Mouse (Mus musculus) left cerebral cortex, adult 8-10 months (tissue): ENCODE measurements around the gene Brd7. TPM values are rescaled to one million over a fixed set of nuclear protein-coding genes. Genes with fewer than 3 reads are reported as not detected.

Experiments used
- DNase-seq, 2 experiments: peaks; one replicate each; pipeline ENCODE4 v3.0.0; 2022; ENCODE audit warnings: low spot score in 2 of 2
- total RNA-seq, 4 experiments: library from RNA; stranded (reverse); gene quantifications; 2 replicates each; pipeline ENCODE4 v1.2.4; 2022

Gene Brd7
- total RNA-seq, 4 experiments from 2014 or later = 44.9 to 48.2 (median 46.3) TPM

DNA sequence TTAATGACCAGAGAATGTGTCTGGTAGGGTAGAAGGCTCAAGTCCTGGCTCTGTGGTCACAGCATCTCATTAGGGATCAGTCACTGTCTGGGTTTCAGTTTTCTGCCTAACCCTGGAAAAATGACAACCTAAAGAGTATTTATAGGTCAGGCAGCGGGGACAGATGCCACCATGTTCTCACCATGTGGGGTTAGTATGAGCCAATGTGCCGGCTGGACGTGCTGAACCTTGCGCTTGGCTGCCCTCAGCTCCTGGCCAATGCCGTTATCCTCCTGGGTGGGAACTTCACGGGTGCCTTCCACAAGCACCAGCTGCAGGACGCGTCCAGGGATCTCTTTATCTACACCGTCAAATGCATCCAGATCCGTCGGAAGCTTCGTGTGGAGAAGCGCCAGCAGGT lies 51.7 kb downstream of the Brd7 start:
- no peak for DNase-seq

DNA sequence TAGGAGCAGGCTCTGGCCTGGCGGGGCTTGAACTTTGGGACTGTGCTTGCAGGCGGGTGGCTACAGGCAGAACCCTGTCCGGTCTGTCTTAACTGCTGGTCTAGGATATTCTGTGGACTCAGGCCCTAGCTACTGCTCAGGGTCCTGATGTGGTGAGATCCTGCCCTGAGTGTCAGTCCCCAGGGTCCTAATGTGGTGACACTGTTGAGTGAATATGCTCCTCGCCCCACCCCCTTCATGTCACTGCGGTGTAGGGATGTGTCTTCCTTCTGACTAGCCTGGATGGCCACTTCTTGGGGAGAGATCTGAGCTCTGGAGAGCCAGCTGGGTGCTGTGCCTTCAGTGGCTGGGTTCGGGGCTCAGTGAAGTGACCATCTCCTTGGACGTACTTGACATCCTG lies 52.1 kb downstream of the Brd7 start:
- no peak for DNase-seq

DNA sequence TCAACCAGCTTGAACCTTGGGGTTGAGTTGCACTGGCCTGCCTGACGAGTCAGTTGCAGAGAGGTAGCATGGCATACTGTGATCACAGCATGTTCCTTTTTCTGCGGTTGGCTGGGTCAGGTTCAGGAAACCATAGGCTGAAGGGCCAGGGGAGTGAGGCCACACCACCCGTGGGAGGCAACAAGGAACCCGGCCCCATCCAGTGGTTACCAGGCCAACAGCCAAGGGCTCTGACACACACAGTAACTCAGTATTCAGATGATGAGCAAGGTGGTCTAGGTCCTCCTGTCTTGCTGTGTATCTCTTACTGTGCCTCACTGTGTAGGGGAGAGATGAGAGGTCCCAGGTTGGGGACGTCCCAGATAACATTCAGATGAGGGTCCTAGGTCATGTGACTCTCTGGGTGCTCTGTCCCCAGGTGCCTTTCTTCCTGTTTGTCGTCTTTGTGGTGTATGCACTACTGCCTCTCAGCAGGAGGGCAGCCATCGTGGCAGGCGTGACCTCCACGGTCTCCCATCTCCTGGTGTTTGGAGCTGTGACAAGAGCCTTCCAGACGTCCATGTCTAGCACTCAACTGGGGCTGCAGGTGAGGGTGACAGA lies 52.6 kb downstream of the Brd7 start:
- no peak for DNase-seq

DNA sequence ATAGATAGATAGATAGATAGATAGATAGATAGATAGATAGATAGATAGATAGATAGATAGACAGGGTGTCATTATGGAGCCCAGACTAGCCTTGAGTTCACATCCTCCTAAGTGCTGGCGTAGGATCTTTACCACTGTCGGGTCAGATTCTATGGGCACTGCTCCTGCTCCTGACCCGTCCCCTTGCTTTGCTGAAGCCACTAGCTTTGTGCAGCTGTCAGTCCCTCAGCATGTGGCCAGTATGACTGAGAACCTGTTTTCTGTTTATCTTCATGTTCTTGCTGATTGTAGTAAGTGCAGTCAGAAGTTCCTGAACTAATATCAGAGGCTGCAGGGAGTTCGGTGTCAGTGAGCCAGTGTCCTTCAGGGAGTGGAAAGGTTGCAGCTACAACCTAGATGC lies 54.3 kb downstream of the Brd7 start:
- no peak for DNase-seq

DNA sequence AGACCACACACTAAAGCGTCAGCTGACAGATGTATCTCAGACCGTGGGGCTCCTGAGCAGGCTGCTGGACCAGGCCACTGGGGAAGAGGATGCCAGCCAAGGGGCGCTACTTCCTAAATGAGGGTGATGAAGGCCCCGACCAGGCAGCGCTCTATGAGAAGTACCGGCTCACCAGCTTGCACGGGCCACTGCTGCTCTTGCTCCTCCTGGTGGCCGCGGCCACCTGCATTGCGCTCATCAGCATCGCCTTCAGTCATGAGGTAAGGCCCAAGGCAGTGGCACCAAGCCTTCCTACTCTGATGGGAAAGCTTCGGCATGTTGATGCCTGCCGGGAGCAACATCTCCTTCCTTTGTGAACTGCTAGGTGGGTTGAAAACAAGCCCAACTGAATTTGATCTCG lies 55.5 kb downstream of the Brd7 start:
- DNase-seq = no peak

DNA sequence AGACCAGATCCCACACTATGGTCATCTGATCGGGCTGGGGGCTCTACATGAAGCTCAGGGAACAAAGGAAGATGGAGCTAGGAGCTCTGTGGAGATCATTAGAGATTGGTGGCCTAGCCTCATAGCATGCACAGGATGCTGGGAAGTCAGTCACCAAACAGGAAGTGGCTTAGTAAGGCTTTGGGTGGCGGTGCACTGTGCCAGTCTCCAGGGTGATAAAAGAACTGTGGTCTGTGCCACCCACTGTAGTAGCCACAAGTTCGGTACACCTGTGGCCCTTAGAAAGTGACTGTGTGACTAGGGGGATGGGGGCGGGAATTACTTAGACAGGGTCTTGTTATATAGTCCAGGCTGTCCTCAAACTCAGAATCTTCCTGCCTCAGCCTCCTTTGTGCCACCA lies 56.2 kb downstream of the Brd7 start:
- DNase-seq = no peak

DNA sequence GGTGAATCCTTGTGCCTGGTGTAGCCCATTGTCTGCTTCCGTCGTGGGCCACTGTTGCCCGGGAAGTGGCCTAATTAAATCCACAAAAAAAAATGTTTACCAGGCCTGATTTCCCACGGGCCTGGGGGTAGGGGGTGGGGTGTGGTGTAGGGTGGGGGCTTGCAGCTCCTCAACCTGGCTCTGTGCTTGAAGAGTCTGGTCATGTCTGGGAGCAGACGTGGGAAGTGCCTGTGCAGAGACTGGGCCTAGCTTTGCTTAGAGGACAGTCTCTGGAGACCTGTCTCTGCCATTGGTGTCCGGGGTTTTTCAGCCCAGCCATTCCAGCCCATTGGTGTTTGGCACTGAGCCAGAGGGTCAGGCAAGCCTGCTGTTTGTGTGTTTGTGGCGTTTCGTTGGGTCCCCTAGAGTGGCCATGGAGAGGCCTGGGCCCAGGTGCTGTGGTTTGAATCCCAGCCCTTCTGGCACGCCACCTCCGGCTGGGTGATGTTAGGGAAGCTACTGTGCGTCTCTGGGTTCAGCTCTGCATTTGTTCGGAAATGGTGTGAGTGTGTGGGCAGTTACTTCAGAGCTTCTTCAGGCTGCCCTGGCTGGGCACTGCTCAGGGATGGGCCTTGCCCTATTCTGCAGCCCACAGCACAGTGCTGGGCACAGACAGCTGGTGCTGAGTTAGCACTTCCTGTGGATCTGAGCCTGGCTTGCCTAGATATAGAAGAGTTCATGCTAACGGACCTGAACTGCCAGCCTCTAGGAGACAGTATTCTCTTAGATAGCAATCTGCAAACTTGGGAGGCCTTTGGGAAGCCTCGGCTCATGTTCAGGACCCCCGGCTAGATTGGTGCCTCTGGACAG lies 60.2 kb downstream of the Brd7 start:
- no peak for DNase-seq

DNA sequence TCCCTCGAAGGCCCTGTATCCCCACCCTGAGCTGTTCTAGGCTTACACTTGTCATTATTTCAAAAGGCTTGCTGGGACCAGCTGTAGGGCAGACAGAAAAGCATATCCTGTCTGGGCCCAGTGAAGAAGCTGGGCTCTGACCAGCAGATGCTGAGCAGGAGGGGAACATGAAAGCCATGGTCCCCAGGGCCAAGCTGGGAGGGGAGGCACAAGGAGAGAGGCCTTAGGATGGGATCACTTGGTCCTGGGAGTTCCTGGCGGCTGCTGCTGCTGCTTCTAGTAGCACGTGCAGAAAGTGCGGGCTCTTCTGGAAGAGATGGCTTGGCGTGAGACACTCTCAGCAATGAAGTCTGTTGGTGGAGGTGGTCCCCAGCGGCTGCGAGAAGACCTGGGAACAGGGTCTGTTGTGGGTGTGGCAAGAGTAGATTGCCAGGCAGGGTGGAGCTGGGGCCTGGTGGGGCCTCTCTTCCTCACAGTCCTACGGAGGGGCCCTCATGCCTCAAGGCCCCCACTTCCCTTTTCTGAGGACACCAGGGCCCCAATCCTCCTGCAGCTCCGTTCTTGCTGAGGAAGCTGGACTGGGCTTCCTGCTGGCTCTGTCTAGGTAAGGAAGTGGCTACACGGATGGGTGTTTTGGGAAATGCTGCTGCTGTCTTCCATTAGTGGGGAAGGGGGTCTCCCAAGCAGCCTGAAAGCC lies 61.9 kb downstream of the Brd7 start:
- no peak for DNase-seq

DNA sequence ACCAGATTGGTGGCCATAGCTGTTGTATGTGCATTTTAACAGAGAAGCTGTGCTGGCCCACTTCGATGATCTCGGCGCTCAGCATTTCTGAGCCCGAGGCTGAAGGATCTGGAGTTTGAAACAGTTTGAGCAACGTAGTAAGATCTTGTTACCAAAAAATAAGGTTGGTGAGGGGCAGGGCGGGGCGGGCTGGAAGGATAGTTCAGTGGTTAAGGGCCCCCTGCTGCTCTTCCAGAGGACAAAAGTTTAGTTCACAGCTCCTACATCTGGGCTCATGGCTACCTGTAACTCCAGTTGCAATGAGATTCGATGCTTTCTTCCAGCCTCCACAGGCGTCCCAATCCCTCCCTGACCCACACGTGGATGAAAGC lies 63.3 kb downstream of the Brd7 start:
- no peak for DNase-seq

DNA sequence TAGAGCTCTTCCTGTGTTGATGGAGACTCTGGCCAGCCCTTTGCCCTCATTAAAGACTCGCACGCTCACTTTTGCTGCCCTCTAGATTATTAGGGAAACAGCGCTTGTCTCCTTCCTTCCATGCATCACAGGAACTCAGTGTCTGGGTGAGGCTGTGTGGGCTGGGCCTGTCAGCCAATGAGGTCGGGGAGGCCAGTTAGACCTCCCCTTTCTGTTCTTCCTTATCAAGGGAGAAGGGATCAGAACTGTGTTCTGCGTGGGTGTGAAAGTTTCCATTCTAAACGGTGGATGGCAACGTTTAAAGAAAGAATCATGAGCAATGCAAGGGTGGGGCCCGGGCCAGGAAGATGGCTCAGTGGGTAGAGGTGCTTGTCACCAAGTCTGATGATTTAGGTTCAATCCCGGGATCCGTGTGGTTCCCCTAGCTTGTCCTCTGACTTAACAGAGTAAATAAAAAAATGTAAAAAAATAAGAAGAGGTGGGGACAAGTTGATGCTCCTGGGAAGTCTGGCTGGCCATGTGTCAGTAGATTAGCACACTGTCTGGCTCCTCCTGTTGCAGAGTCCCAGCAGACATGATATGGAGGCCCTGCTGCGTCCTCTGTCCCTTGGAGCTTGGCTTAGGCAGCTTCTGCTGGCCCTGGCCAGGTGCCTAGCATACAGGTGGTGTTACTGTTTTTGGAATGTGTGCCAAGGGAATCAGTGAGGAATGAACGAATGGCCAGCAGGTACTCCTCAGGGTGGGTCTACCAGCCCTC lies 63.8 kb downstream of the Brd7 start:
- no peak for DNase-seq

DNA sequence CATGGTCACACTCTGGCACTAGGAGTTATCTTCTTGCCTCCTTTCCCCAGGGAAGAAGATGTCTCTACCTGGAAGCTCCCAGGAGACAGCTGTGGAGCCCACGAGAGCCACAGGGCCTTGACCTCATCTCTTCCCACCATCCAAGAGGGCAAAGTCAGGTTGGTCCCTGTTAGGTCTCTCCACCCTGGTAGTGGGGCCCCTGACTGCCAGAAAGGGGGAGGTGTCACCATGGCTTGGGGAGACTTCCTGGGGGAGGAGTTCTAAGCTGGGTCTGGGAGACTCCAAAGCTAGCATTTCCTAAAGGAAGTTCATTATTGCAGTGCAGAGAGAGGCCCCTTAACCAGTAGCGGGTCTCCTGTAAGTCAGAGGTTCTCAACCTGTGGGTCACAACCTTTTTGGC lies 67.0 kb downstream of the Brd7 start:
- no peak for DNase-seq

DNA sequence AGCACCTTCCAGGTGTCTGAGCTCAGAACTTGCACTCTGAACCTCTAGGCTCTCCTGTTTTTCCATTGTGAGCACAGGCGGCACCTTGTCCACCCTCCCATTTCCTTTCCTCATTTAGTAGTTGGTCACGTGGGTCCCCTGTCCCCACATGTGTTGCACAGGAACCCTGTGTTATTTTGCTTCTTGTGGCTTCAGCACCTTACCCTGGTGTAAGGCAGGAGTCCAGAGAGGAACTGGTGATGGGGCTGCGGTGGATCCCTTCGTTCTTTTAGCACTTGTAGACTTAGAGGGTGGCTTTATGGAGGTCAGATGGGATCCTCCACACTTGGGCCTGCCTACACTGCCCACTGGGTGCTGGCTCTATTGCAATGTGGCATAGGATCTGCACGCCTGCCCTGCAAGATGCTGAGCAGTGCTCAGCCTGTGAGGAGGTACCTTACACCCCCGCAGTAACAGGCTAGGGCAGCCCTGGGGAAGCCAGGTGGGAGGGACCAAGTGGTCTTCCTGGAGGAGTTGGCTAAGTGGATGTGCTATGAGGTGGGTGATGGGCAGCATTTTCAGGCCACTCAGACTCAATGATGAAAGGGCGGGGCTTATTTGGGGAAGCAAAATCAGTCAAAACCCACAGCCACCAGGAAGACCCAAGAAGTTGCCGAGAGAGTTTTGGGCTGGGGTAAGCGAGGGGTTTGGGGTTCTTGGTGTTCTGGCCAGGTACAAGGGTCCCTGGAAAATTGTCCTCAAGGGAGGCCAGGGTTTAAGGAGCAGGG lies 68.2 kb downstream of the Brd7 start:
- no peak for DNase-seq

DNA sequence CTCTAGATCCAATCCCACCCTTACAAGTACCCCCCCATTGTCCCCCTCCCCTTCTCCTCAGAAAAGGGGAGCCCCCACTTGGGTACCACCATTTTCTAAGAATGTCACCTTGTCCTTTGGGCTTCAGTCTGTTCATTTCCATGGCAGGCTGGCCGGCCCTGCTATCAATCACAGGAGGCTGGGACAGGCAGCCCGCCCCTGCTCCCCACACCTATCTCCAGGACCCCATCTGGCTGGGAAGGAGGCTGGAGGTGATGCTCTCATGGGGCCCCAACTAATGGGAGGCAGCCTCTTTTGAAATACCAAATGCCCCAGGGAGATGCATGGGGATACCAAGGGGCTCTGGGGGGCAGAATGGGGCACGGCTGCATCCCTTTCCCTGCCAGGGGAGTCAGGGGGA lies 69.1 kb downstream of the Brd7 start:
- DNase-seq = no peak

DNA sequence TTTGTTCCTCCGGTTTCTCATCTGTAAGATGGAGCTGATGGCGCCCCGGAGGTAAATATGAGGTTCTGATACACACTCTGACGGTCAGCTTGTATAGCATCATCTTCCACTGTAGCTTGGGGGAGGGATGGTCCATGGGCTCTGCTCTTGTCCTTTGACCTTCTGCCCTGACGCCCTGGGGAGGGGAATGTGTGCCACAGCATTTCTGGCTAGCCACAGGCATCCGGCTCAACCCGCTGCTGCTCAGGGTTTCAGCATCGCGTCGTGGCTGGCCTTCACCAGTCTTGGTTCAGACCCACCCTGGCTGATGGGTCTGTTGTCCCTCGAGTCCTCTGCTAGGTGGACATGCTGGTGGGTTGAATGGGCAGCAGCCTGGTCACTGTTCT lies 70.7 kb downstream of the Brd7 start:
- no peak for DNase-seq

DNA sequence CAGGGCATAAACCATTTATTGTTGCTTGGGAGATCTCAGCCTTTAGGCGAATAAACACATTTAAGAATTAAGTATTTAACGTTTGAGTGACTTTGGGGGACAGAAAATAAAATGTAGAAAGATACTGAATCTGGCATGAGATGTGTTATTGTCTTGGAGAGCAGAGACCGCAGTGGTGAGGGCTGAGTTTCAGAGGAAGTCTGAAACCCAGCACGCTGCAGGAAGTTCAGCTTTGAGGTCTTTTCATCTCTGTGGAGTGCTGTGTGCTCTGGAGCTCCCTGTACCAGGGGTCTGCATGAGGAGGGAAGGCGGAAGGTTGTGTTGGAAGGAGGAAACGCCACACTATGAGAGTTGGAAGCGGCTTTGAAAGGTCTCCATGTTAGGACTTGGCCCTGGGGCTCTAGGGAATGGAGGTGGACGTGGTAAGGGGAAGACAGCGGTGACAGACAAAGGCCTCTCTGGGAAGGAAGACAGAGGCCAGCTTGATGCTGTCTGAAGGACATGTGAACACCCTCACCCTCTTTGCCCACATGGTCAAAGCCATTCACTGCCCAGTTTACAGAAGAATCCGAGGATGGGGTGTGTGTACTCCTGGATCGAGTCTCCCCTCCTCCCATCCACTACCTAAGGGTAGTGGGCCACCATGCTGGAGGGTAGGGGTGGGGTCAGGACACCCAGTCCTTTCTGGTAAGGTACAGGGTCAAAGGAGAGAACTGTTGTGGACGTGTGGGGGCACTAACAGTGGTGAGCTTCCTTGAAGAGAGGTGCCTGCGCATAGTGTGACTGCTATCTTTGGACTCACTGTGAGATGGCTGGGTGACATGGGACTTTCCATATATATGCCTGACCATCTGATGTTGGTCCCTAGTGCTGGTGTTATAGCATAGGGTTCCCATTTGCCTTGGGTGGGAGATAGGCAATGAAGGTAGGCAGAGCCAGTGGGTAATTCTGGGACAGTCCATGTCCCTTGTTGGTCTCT lies 71.4 kb downstream of the Brd7 start:
- no peak for DNase-seq

DNA sequence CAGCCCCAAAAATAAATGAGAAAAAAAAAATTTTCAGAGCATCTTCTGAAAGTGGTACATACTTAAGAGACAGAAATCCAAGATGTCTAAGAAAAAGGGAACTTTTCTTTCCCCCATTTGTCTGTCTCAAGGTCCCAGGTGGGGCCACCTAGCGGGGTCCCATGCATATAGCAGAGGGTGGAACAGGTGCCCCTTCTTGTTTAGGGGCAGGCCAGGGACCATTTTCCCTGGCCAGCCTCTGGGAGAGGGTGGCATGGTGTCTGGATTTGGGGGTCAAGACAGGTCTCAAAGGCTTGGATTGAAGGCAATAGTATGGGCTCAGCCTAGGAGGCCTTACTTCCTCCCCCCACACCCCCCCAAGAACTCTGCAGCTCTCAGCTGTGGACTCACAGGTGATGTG lies 72.1 kb downstream of the Brd7 start:
- no peak for DNase-seq

DNA sequence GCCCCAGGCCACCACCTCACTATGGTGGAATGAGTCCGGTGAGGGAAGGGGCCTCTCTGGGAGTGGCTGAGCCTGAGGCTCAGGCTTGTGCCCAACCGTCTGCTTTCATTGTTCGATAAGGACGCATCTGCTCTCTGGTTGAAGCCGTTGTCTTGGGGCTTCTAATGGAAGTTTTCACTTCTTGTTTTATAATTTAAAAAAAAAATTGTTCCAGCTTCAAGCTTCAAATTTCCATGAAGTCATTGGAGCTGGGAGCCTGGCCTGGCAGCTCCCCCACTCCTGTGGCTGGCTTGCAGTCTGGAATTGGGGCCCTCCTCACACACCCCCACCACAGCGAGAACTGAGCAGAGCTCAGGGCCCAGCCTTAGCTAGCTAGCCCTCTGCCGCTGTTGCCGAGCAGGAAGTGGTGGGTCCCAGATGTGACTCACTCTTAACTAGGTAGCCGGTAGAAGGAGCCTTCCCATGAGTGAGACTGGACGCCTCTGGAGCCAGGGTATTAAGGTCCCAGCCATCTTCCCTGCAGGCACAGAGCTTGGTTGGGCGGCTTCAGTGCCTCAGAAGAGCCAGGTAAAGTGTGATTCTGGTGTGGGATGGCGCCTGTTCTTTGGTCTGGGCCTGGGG lies 73.3 kb downstream of the Brd7 start:
- DNase-seq = no peak

DNA sequence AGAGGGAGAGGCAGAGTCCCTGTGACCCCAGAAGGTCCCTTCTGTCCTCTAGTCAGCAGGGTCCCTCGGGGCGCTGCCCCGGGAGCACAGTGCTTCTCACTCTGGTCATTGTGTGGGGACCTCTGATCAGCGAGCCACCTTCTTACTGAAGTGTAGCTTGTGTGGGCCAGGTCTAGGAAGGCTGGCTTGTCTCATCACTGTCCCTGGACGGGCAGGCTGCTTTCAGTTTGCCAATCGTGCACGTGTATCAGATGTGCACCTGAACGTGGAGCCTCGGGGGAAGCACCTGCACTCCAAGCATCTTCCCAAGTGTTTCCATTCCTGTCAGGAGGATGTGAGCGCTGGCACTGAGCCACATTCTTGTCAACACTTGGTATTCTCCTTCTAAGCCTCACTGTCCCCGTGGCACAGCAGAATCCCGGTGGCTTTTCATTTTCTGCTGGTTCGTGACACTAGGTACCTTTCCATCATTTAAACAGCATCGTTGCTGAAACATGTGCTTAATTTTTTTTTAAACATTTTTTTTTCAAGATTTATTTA lies 75.5 kb downstream of the Brd7 start:
- DNase-seq = no peak
